Mouse (Mus musculus) liver, embryonic 14.5 days (tissue): Measurements from ENCODE around the gene Psmb7. TPM values are rescaled to one million over a fixed set of nuclear protein-coding genes. Genes with fewer than 3 reads are reported as not detected.
A peak's percentile ranks its signal among the peaks of the same experiment; 100 is the strongest.

Experiments
- ATAC-seq: fragments of 200-750 bp; cut with Nextera tagmentation; 2 replicates; pipeline ENCODE4 v1.8.0; 2017; ENCODE audit warnings: moderate number of reproducible peaks, mild to moderate bottlenecking, moderate library complexity; ENCODE audit not compliant: insufficient read depth
- DNase-seq, 3 experiments: peaks; one replicate each; pipeline ENCODE4 v3.0.0-alpha.2; 2012 to 2013; ENCODE audit warnings: low read depth in 3 of 3, low spot score in 3 of 3
- H3K27ac ChIP-seq: fragments of 300-500 bp; sonication (generic); 2 replicates; pipeline ENCODE4 v1.5.1; 2014; ENCODE audit warnings: moderate library complexity, mild to moderate bottlenecking, control low read depth, inconsistent platforms
- H3K27me3 ChIP-seq: fragments of 300-500 bp; sonication (generic); 2 replicates; pipeline ENCODE4 v1.6.1; 2014; ENCODE audit warnings: mild to moderate bottlenecking, low read length, moderate library complexity; ENCODE audit not compliant: control insufficient read depth, insufficient read depth
- H3K36me3 ChIP-seq: fragments of 300-500 bp; sonication (generic); replicated peaks from 2 replicates; pipeline ENCODE4 v1.6.1; 2014; ENCODE audit warnings: low read depth; ENCODE audit not compliant: control insufficient read depth, insufficient read depth
- H3K4me1 ChIP-seq, 2 experiments: fragments of 200-500 bp in 1 of 2; fragments of 300-500 bp in 1 of 2; sonication (generic) in 1 of 2; replicated peaks; 2 replicates each; pipeline ENCODE4 v1.6.1; 2012 to 2014; ENCODE audit warnings: antibody characterized with exemption in 1 of 2, inconsistent platforms in 1 of 2, low read length in 1 of 2; ENCODE audit not compliant: control insufficient read depth in 2 of 2, insufficient read depth in 2 of 2
- H3K4me2 ChIP-seq: fragments of 300-500 bp; sonication (generic); 2 replicates; pipeline ENCODE4 v1.6.1; 2014; ENCODE audit warnings: low read depth, mild to moderate bottlenecking, control low read depth, moderate library complexity
- H3K4me3 ChIP-seq, 2 experiments: fragments of 200-500 bp in 1 of 2; fragments of 300-500 bp in 1 of 2; sonication (generic) in 1 of 2; 2 replicates each; pipeline ENCODE4 v1.5.1; 2012 to 2014; ENCODE audit warnings: low read depth in 2 of 2, low read length in 2 of 2, mild to moderate bottlenecking in 2 of 2, control low read depth in 1 of 2, inconsistent platforms in 1 of 2, moderate library complexity in 1 of 2; ENCODE audit not compliant: insufficient read depth in 1 of 2
- H3K9ac ChIP-seq: fragments of 300-500 bp; sonication (generic); replicated peaks from 2 replicates; pipeline ENCODE4 v1.6.1; 2014; ENCODE audit warnings: mild to moderate bottlenecking, control low read depth, moderate library complexity
- H3K9me3 ChIP-seq: fragments of 300-500 bp; sonication (generic); 2 replicates; pipeline ENCODE4 v1.6.1; 2016; ENCODE audit warnings: low read length, mixed read lengths; ENCODE audit not compliant: control insufficient read depth
- CTCF ChIP-seq: IDR thresholded peaks from 2 replicates; pipeline ENCODE4 v1.5.1; 2016; ENCODE audit warnings: antibody characterized with exemption, low read depth, control low read depth
- EP300 ChIP-seq: IDR thresholded peaks from 2 replicates; pipeline ENCODE4 v1.6.1; 2016; ENCODE audit warnings: antibody characterized with exemption, low read depth
- WGBS: fragments of 180-500 bp; shearing (Covaris S2); extraction: QIAGEN DNeasy Blood & Tissue Kit; methylation state at CpG from one replicate; pipeline ENCODE4 v1.1.7; 2014; ENCODE audit not compliant: insufficient replicate concordance; 5-methylcytosine and 5-hydroxymethylcytosine counted together
- polyA plus RNA-seq, 2 experiments: library from polyadenylated mRNA; depleted of rRNA in 1 of 2; stranded (reverse) in 1 of 2; unstranded in 1 of 2; fragments of >200 nt; fragmentation: Nextera tagmentation in 1 of 2; extraction: Ambion mirVana in 1 of 2; gene quantifications; 2 replicates each; pipeline versions ENCODE4 v1.2.1 to v1.2.3; 2012 to 2014

Psmb7 gene
- polyA plus RNA-seq, 2 experiments: 152 to 179 TPM

DNA sequence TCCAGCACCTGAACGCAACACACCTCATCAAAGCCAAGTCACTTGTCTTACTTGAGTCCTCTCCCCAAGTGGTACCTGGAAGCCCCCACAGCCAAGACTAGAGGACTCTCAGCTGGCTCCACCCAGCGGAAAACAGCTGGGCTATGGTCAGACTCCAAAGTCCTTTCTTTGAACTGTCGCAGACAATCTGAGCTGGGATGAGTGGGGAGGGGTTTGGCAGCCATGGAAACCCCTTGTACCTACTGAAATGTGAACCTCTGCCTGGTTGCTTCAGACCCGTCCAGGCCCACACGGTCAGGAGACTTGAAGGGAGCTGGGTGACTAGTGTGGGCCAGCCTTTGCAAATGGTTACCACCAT, 58.5 kb downstream of the Psmb7 start:
- 63% methylated on average over 5 of the region's 5 CpGs for WGBS
- H3K36me3 ChIP-seq: peaks cover 13% of the 10 kb centered on the region
- peak; percentile 44; the same call in 1 of the 2 replicates for ATAC-seq
- DNase-seq: no peak
- TF ChIP-seq EP300 (no peak), CTCF (no peak)
- H3K27ac ChIP-seq: no peak overlapping the region
- no peak overlapping the region for H3K4me2 ChIP-seq
- no peak overlapping the region for H3K4me3 ChIP-seq
- H3K4me1 ChIP-seq: no peaks in the 10 kb centered on the region
- no peaks in the 10 kb centered on the region for H3K27me3 ChIP-seq
- H3K9me3 ChIP-seq: no peaks in the 10 kb centered on the region
- H3K9ac ChIP-seq: no peak overlapping the region

DNA sequence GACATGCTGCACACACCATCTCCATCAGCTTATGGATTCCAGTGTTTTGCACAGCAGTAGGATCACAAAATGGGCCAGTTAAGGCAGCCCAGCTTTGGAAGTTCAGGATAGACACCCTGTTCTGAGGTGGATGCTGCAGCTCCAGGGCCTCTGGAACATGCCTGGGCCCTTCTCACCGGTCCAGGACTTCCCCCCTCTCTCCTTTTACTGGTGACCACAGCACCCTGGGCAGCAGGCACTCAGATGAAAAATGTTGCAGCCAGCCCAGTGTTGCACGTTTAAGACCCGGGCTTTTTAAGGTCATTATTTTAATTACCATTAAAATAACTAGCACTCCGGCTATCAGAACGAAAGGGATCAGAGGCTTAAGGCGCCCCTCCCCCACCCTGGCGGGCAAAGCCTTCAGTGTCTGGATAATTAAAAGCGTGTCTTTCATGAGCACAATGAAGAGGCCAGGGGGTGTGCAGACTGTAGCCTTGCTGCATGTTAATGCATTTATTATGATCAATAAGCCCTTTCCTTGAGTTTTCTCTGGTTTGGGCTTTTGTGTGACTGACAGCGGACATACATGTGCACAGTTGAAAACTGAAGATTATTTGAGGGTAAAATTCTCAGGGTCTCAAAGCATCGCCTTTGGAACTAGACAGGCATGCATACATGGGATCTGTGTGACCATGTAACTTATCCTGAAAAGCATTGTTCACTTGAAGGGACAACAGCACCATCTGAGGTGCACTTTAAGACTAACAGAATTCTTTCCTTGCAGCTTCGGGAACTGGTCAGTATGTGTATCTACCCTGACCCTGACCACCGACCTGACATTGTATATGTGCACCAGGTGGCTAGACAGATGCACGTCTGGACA, 59.1 kb downstream of the Psmb7 start:
- Histone ChIP-seq H3K4me2 (no peak overlapping the region), H3K4me1 (no peaks in the 10 kb centered on the region), H3K9me3 (no peaks in the 10 kb centered on the region), H3K27ac (no peak overlapping the region), H3K27me3 (no peaks in the 10 kb centered on the region), H3K9ac (no peak overlapping the region), H3K4me3 (no peak overlapping the region), H3K36me3 (peaks cover 13% of the 10 kb centered on the region)
- WGBS: 70% methylated on average over 13 of the region's 13 CpGs
- TF ChIP-seq EP300 (no peak), CTCF (no peak)
- ATAC-seq (peak; percentile 7; the same call in 1 of the 2 replicates), DNase-seq (no peak)

DNA sequence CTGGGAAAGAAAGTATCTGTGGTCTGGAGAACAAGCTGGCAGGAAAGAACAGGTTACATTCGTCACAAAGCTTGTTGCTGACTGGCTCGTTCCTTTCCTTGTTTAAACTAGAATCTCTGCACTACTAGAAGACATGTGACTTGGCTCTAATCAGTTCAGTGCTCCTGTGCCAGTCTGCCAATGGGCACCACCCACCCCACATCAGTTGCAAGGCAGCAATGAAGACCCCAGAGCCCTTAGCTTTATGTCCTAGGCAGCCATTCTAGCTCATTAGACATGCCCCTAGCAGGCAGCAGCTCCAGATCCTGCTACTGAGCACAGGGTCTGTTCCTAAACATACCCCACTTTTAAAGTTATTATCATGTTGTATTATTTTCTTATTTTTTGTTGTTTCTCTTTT, 59.9 kb downstream of the Psmb7 start:
- Histone ChIP-seq H3K9ac (no peak overlapping the region), H3K4me3 (no peak overlapping the region), H3K9me3 (no peaks in the 10 kb centered on the region), H3K27ac (no peak overlapping the region), H3K36me3 (peaks cover 8% of the 10 kb centered on the region), H3K4me1 (no peaks in the 10 kb centered on the region), H3K27me3 (no peaks in the 10 kb centered on the region), H3K4me2 (no peak overlapping the region)
- no peak for TF ChIP-seq CTCF
- no peak for TF ChIP-seq EP300
- DNase-seq: no peak
- 58% methylated on average over 2 of the region's 2 CpGs for WGBS
- ATAC-seq: no peak

DNA sequence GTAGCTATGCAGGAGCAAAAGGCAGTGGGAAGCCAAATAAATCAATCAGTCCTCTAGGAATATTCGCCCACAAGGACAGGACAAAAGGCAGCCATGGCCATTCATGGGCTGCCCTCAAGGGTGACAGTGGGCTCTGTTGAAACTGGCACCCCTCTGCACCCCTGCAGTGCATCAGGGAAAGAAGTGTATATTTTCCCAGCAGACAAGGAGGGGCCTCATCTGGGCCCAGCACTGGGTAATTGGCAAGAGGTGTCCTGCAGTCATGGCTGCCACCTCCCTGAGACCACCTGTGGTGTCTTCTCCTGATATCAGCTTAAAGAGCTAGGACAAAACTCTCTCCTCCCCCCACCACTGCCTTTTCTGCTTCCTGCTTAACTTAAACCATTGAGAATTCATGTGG, 64.4 kb downstream of the Psmb7 start:
- TF ChIP-seq EP300 (no peak), CTCF (no peak)
- Histone ChIP-seq H3K27ac (no peak overlapping the region), H3K9me3 (no peaks in the 10 kb centered on the region), H3K36me3 (no peaks in the 10 kb centered on the region; the same call in 1 of the 2 replicates), H3K9ac (no peak overlapping the region), H3K4me1 (no peaks in the 10 kb centered on the region), H3K4me2 (no peak overlapping the region), H3K4me3 (no peak overlapping the region), H3K27me3 (no peaks in the 10 kb centered on the region)
- ATAC-seq (no peak), DNase-seq (no peak)
- WGBS: 70% methylated on average over 1 of the region's 1 CpGs

DNA sequence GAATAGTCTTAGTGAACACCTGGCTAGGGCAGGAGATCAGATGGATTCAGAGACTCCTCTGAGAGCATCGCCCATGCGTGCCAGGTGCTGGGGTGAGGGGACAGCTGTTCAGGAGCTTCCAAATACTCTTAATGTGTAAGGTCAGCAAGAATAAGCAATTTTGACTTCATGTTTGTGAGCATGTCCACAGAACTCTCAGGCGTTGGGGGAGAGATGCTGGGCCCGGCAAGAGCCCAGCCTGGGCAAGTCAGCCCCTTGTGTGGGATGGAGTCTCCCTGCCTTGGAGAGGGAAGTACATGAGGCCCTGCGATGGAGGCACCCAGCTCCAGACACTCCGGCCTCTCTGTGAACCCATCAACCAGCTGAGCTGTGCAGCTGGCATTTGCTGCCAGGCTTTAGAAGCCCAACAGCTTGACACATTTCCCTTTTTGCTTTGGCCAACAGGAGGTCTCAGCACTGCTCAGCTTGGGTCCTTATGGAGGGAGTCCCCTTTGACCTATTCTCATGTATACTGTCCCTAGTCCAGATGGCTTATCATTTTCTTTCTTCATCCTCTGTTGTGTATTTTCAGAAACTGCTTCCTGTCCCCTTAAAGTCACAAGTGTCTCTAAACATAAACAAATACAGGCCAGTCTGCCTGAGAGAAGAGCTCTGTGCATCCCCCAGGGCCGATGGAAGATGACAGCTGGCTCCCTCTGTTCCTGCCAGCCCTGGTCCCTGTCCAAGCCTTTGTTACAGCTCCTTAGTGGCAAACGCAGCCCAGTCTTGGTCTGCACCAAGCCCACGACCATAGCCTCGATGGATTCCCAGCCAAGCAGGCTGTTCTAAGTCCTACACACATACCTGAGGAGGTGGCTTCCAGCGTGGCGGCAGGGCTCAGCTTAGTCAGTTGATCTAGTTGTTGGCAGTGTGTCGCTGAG, 65.0 kb downstream of the Psmb7 start:
- H3K27me3 ChIP-seq: no peaks in the 10 kb centered on the region
- no peak overlapping the region for H3K9ac ChIP-seq
- H3K4me3 ChIP-seq: no peak overlapping the region
- DNase-seq (no peak), ATAC-seq (no peak)
- 73% methylated on average over 13 of the region's 13 CpGs for WGBS
- H3K4me1 ChIP-seq: no peaks in the 10 kb centered on the region
- H3K36me3 ChIP-seq: no peaks in the 10 kb centered on the region
- H3K9me3 ChIP-seq: no peaks in the 10 kb centered on the region
- TF ChIP-seq EP300 (no peak), CTCF (no peak)
- no peak overlapping the region for H3K4me2 ChIP-seq
- H3K27ac ChIP-seq: no peak overlapping the region
